Mouse (Mus musculus) gastrocnemius, postnatal 25 days (tissue): ENCODE measurements around the gene Reep3. TPM values are rescaled to one million over a fixed set of nuclear protein-coding genes. Genes with fewer than 3 reads are reported as not detected.

Experiments used
- DNase-seq: peaks from one replicate; pipeline ENCODE4 v3.0.0; 2022
- total RNA-seq, 2 experiments: library from RNA; stranded (reverse); gene quantifications; 1 replicate in 1 of 2; 2 replicates in 1 of 2; pipeline ENCODE4 v1.2.3; 2021

Reep3 gene
- total RNA-seq, 2 experiments from 2014 or later = 10.3 to 12.6 TPM

DNA sequence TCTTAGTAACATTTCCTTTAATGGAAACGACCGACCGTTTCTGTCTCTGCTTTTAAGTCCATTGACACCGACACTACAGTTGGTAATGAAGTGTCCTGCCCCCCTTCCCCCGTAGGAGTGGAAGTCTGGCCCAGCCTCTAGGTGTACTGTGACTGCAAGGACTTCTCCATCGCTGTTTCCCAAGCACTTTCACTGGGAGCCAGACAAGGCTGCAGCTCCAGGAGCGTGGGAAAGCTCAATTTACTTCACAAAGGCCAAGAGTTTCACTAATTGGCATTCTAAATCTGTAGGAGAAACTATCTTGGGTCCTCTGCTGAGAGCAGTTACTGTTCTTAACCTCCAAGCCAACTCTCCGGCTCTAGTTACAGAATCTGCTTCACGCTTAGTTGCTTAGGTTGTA lies 43.3 kb downstream of the Reep3 start:
- DNase-seq = peak; percentile 42

DNA sequence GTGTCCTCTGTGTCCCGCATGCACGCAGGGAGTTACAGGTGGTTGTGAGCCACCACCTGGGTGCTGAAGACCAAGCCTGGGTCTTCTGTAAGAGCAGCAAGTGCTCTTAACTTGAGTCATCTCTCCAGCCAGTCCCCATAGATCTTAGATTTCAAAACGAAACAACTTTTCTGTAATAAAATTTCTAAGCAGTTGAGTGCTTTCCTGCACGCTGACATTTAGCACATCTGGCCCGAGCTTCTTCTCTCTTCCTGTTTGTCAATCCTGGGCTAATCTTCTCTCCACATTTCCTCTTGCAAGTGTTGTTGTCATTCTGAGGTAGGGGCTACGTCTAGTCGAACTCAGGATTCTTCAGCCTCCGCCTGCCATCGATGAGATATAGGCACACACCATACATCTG lies 44.3 kb downstream of the Reep3 start:
- DNase-seq = no peak

GRCm38 (mm10) chr10:67051466-67051865 lies 45.3 kb downstream of the Reep3 start:
- DNase-seq = no peak

DNA sequence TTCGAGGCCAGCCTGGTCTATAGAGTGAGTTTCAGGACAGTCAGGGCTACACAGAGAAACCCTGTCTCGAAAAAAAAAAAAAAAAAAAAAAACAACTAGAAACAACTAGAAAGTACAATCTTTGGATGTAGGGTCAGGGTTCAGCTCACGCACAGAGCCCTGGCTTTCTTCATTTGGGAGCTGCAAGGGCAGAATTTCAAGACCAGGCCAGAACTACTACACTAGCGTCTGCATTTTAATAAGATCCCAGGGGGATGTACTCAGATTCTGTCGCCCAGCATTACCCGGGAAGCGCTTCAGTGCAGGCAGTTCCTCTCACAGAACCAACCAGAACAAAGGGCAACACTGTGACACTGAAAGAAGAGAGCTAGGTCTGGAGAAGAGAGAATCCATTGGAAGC lies 46.0 kb downstream of the Reep3 start:
- no peak for DNase-seq

- no peak for DNase-seq
Observed at GRCm38 (mm10) chr10:67049621-67050020, 47.1 kb downstream of the Reep3 start.

- DNase-seq = no peak
Observed at GRCm38 (mm10) chr10:67048871-67049615, 47.7 kb downstream of the Reep3 start.

GRCm38 (mm10) chr10:67047712-67048645 lies 48.8 kb downstream of the Reep3 start:
- no peak for DNase-seq

GRCm38 (mm10) chr10:67045192-67045899 lies 51.4 kb downstream of the Reep3 start:
- no peak for DNase-seq

DNA sequence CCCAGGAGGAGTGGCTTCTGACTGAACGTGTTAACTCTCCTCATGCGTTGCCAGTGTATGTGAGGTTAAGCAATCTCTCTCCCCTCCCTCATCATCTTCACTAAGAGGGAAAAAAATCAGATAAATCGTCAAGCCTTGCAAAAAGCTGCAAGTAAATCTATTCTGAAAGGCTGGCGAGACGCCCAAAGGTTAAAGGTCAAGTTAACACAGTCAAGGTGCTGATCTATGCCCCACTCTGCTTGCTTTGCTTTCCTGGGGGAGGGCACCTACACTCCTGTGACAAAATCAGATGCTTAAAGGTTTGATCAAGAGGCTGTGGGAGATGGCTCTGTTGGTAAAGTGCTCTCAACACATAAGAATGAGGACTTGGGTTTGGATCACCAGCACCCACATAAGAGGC lies 52.4 kb downstream of the Reep3 start:
- no peak for DNase-seq

GRCm38 (mm10) chr10:67043236-67043635 lies 53.5 kb downstream of the Reep3 start:
- no peak for DNase-seq

GRCm38 (mm10) chr10:67040410-67040809 lies 56.3 kb downstream of the Reep3 start:
- DNase-seq = no peak

DNA sequence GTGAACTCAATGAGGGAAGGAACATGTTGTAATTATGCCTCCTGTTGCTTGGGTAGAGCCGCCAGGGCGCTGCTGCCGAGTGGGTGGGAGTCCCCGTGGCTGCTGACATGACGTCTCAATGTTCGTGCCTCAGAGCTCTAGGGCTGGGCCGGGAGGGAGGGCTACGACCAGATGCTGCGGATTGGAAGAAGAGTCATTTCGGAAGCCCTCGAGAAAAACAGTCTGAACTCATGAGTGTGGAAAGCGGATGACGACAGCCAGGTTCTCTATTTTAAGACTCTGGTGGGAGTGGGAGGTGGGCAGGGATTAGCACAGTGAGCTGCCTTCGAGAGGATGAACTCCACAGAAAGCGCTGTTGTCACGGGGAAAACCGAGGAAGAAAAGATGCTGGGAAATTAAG lies 57.7 kb downstream of the Reep3 start:
- DNase-seq = no peak

DNA sequence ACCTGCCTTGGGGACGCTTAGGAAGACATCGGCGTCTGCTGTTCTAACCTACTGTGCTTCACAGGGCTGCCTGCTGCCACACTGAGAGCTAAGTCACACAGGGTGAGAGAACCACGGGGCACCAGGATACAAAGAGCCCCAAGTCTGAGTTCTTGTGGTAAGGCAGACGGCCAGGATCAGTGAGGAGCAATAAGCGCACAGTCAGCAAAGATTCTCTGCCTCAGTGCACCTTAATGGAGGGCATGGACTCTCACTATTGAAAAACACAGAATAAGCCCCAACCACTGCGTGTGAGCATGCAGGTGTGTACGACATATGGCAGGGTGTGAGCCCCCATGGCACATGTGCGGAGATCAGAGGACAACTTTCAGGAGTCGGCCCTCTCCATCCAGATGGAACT lies 60.2 kb downstream of the Reep3 start:
- no peak for DNase-seq

- DNase-seq = no peak
Observed at GRCm38 (mm10) chr10:67036141-67036540, 60.6 kb downstream of the Reep3 start.

DNA sequence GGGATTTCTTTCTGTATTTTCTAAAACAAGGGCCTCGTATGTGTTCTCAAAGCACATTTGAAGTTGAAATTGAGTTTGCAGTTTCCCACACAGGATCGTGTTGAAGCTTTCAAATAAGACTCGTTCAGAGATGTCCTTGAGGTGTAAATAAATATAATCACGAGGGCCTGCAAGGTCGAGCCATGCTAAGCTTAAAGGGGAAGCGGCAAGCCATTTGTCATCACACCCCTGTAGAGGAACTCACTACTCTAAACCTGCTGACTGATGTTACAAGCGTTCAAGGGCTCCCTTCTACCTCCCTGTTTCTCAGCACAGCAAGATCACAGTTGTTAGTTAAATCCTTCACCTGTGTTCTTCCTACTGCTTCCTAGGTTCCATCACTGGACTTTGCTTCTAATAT lies 65.6 kb downstream of the Reep3 start:
- DNase-seq = no peak

GRCm38 (mm10) chr10:67029297-67029696 lies 67.4 kb downstream of the Reep3 start:
- no peak for DNase-seq

DNA sequence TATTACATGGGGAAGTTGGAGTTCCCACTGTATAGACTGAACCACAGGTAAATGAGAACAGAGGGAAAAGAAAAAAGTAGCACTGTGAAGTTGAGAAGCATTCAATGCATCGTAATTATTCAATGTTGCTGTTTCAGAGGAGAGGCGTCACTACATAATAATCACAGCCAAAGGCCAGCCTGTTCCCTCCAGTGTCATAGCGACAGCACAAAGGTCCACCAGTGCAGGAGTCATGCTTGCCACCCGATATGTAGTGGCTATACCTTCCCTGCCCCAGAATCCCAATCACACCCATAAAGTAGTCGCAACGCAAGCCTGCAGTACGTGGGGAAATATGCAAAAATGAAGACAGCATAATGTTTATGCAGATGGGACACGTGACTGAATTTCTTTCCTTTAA lies 70.4 kb downstream of the Reep3 start:
- no peak for DNase-seq

DNA sequence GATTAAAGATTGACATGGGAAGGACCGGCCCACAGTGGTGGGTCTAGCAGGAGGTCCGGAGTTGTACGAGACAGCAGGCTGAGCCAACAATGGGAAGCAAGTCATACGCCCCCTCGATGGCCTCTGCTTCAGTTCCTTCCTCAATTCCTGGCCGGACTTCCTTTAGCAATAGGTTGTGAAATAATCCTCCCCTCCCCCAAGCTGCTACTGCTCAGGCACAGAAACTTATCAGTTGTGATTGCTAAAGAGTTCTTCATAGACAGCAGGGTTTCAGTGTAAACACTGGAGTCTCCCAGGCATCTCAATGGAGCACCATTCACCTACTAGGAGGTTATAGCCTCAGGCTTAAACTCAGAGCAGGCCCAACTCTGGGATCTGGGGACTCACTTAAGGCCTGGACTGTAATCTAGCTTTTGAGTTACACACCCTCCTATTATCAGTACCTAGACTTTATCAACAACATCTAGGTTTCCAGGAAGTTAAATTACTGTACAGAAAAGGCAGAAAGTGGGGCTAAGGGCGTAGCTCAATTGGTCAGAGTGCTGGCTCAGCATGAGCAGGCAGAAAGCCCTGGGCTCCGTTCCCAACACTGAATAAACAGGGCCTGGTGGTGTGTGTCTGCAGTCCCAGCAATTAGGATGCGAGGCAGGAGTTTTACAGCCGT lies 71.0 kb downstream of the Reep3 start:
- peak; percentile 74 for DNase-seq

GRCm38 (mm10) chr10:67024391-67024790 lies 72.4 kb downstream of the Reep3 start:
- no peak for DNase-seq

GRCm38 (mm10) chr10:67023092-67023491 lies 73.7 kb downstream of the Reep3 start:
- DNase-seq = no peak

DNA sequence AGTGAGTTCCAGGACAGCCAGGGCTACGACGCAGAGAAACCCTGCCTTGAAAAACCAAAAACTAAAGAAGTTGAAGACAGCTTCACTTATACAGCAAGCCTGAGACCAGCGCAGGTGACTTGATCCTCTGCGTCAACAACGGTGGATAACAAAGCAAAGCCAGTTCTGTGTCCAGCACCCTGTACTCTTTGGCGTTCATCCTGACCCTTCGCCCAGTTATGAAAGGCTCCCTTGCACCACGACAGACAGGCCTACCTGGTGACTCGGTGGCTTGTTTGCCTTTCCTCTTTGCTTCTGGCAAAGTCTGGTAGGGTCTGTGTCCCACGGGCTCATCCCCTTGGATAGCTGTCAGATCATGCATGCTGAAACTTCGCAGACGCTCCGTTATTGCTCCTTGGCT lies 75.3 kb downstream of the Reep3 start:
- DNase-seq = no peak

DNA sequence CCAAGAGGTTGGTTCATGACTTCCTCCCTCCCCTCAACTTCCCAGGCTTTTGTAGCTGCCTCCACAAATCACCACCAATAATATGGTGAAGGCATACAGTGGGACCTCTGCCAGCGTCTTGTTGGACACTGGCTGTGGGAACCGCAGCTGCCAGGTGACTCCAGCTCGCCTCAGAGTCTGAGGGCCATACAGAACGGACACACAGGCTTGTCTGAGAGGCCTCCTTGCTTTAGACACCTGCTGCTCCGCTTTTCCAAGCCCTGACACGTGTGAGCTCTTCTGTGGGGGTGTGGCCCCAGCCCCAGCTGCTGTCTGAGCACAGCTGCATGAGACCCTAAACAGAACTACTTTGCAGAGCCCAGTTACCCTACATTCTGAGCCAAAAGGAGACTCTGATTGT lies 77.9 kb downstream of the Reep3 start:
- DNase-seq = peak; percentile 54
